Mouse (Mus musculus): ENCODE results near the gene Afap1. TPM values are rescaled to one million over a fixed set of nuclear protein-coding genes. Genes with fewer than 3 reads are reported as not detected.

Afap1 gene
- polyA plus RNA-seq, 1 experiment from 2014 or later = 40.7 TPM

- H3K9me3 ChIP-seq = no peaks in the 10 kb centered on the region
- H3K4me3 ChIP-seq (replicated peaks) = no peak overlapping the region
- H3K9ac ChIP-seq = no peak overlapping the region
- ATAC-seq (ENCODE audit: low FRiP score) = peak; percentile 44; the same call in 1 of the 2 replicates
- H3K27ac ChIP-seq = no peak overlapping the region
- no peaks in the 10 kb centered on the region for H3K4me1 ChIP-seq
- H3K36me3 ChIP-seq (replicated peaks) = no peaks in the 10 kb centered on the region
- no peak overlapping the region for H3K4me2 ChIP-seq
- 42% methylated on average over 11 of the region's 11 CpGs for WGBS
- 0 out of 2 replicates have a peak, but pooled peaks cover 9% of the 10 kb centered on the region for H3K27me3 ChIP-seq
Observed at GRCm38 (mm10) chr5:35884262-35884661, 8.9 kb upstream of the Afap1 start.

- Histone ChIP-seq H3K27me3 (0 out of 2 replicates have a peak, but pooled peaks cover 9% of the 10 kb centered on the region), H3K27ac (no peak overlapping the region), H3K4me2 (no peak overlapping the region), H3K9me3 (no peaks in the 10 kb centered on the region), H3K4me3 (replicated peaks) (no peak overlapping the region), H3K36me3 (replicated peaks) (no peaks in the 10 kb centered on the region), H3K4me1 (no peaks in the 10 kb centered on the region), H3K9ac (no peak overlapping the region)
- 96% methylated on average over 5 of the region's 5 CpGs for WGBS
- no peak for ATAC-seq (ENCODE audit: low FRiP score)
Observed at GRCm38 (mm10) chr5:35884689-35885088, 8.4 kb upstream of the Afap1 start.

- H3K4me2 ChIP-seq = no peak overlapping the region
- WGBS = 58% methylated on average over 9 of the region's 9 CpGs
- H3K4me3 ChIP-seq (replicated peaks) = no peak overlapping the region
- ATAC-seq (ENCODE audit: low FRiP score) = no peak
- peaks cover 17% of the 10 kb centered on the region; the same call in 1 of the 2 replicates for H3K27me3 ChIP-seq
- H3K9me3 ChIP-seq = no peaks in the 10 kb centered on the region
- H3K9ac ChIP-seq = no peak overlapping the region
- H3K36me3 ChIP-seq (replicated peaks) = no peaks in the 10 kb centered on the region
- no peak overlapping the region for H3K27ac ChIP-seq
- H3K4me1 ChIP-seq = 0 out of 2 replicates have a peak, but pooled peaks cover 2% of the 10 kb centered on the region
Observed at GRCm38 (mm10) chr5:35888959-35889358, 4.2 kb upstream of the Afap1 start.

GRCm38 (mm10) chr5:35889641-35890040 is 3.5 kb upstream of the Afap1 start:
- Histone ChIP-seq H3K4me2 (no peak overlapping the region), H3K36me3 (replicated peaks) (no peaks in the 10 kb centered on the region), H3K9ac (no peak overlapping the region), H3K9me3 (no peaks in the 10 kb centered on the region), H3K27me3 (peaks cover 17% of the 10 kb centered on the region; the same call in 1 of the 2 replicates), H3K4me1 (peaks cover 9% of the 10 kb centered on the region), H3K4me3 (replicated peaks) (no peak overlapping the region), H3K27ac (no peak overlapping the region)
- WGBS = 21% methylated on average over 2 of the region's 2 CpGs
- no peak for ATAC-seq (ENCODE audit: low FRiP score)

GRCm38 (mm10) chr5:35890985-35891730 is 2.0 kb upstream of the Afap1 start:
- Histone ChIP-seq H3K27me3 (peaks cover 12% of the 10 kb centered on the region; the same call in 1 of the 2 replicates), H3K4me3 (replicated peaks) (no peak overlapping the region), H3K27ac (no peak overlapping the region), H3K4me1 (peaks cover 24% of the 10 kb centered on the region), H3K9me3 (no peaks in the 10 kb centered on the region), H3K4me2 (no peak overlapping the region), H3K9ac (no peak overlapping the region), H3K36me3 (replicated peaks) (no peaks in the 10 kb centered on the region)
- WGBS = 89% methylated on average over 13 of the region's 13 CpGs
- no peak for ATAC-seq (ENCODE audit: low FRiP score)

- H3K9ac ChIP-seq = no peak overlapping the region
- H3K27me3 ChIP-seq = peaks cover 12% of the 10 kb centered on the region; the same call in 1 of the 2 replicates
- no peak overlapping the region for H3K4me2 ChIP-seq
- no peak overlapping the region for H3K4me3 ChIP-seq (replicated peaks)
- no peaks in the 10 kb centered on the region for H3K9me3 ChIP-seq
- WGBS = 82% methylated on average over 3 of the region's 3 CpGs
- ATAC-seq (ENCODE audit: low FRiP score) = no peak
- peaks cover 36% of the 10 kb centered on the region for H3K4me1 ChIP-seq
- H3K36me3 ChIP-seq (replicated peaks) = no peaks in the 10 kb centered on the region
- H3K27ac ChIP-seq = no peak overlapping the region
Observed at GRCm38 (mm10) chr5:35892363-35892762, 756 bp upstream of the Afap1 start.

- Histone ChIP-seq H3K4me2 (peak overlapping the region; percentile 86), H3K27ac (peak overlapping the region; percentile 42; the same call in 1 of the 2 replicates), H3K27me3 (peaks cover 12% of the 10 kb centered on the region; the same call in 1 of the 2 replicates), H3K36me3 (replicated peaks) (no peaks in the 10 kb centered on the region), H3K9ac (peak overlapping the region; percentile 92), H3K4me3 (replicated peaks) (peak overlapping the region; percentile 80), H3K4me1 (peaks cover 37% of the 10 kb centered on the region), H3K9me3 (no peaks in the 10 kb centered on the region)
- WGBS = 2% methylated on average over 21 of the region's 21 CpGs
- ATAC-seq (ENCODE audit: low FRiP score) = peak; percentile 34
Observed at GRCm38 (mm10) chr5:35893805-35894260, 714 bp downstream of the Afap1 start.

- Histone ChIP-seq H3K9ac (peak overlapping the region; percentile 92), H3K27ac (no peak overlapping the region), H3K36me3 (replicated peaks) (no peaks in the 10 kb centered on the region), H3K4me2 (peak overlapping the region; percentile 86), H3K27me3 (peaks cover 12% of the 10 kb centered on the region; the same call in 1 of the 2 replicates), H3K4me1 (peaks cover 38% of the 10 kb centered on the region), H3K9me3 (no peaks in the 10 kb centered on the region), H3K4me3 (replicated peaks) (peak overlapping the region; percentile 80)
- no peak for ATAC-seq (ENCODE audit: low FRiP score)
- WGBS = 11% methylated on average over 30 of the region's 30 CpGs
Observed at GRCm38 (mm10) chr5:35894295-35895047, 1.4 kb downstream of the Afap1 start.

- WGBS = 94% methylated on average over 4 of the region's 4 CpGs
- H3K36me3 ChIP-seq (replicated peaks) = no peaks in the 10 kb centered on the region
- H3K9ac ChIP-seq = no peak overlapping the region
- H3K27ac ChIP-seq = no peak overlapping the region
- no peaks in the 10 kb centered on the region for H3K9me3 ChIP-seq
- H3K27me3 ChIP-seq = peaks cover 12% of the 10 kb centered on the region; the same call in 1 of the 2 replicates
- no peak overlapping the region for H3K4me3 ChIP-seq (replicated peaks)
- H3K4me2 ChIP-seq = peak overlapping the region; percentile 86; the same call in 1 of the 2 replicates
- no peak for ATAC-seq (ENCODE audit: low FRiP score)
- peaks cover 52% of the 10 kb centered on the region for H3K4me1 ChIP-seq
Observed at GRCm38 (mm10) chr5:35895926-35896325, 2.8 kb downstream of the Afap1 start.

GRCm38 (mm10) chr5:35896556-35896955 is 3.4 kb downstream of the Afap1 start:
- H3K4me2 ChIP-seq = peak overlapping the region; percentile 10; the same call in 1 of the 2 replicates

GRCm38 (mm10) chr5:35897147-35897546 is 4.0 kb downstream of the Afap1 start:
- Histone ChIP-seq H3K4me2 (no peak overlapping the region), H3K27ac (peak overlapping the region; percentile 50), H3K9me3 (no peaks in the 10 kb centered on the region), H3K9ac (no peak overlapping the region), H3K4me1 (peaks cover 59% of the 10 kb centered on the region), H3K36me3 (replicated peaks) (no peaks in the 10 kb centered on the region), H3K27me3 (peaks cover 4% of the 10 kb centered on the region; the same call in 1 of the 2 replicates), H3K4me3 (replicated peaks) (no peak overlapping the region)
- ATAC-seq (ENCODE audit: low FRiP score) = no peak
- WGBS = 76% methylated on average over 4 of the region's 4 CpGs

More at GRCm38 (mm10) chr5:35896556-35896955, 3.4 kb downstream of the Afap1 start:
- Histone ChIP-seq H3K4me3 (replicated peaks) (no peak overlapping the region), H3K27me3 (peaks cover 10% of the 10 kb centered on the region; the same call in 1 of the 2 replicates), H3K27ac (peak overlapping the region; percentile 50), H3K9ac (no peak overlapping the region), H3K36me3 (replicated peaks) (no peaks in the 10 kb centered on the region), H3K9me3 (no peaks in the 10 kb centered on the region), H3K4me1 (peaks cover 59% of the 10 kb centered on the region)
- WGBS = 79% methylated on average over 4 of the region's 4 CpGs
- ATAC-seq (ENCODE audit: low FRiP score) = no peak

- no peak for ATAC-seq (ENCODE audit: low FRiP score)
- H3K36me3 ChIP-seq (replicated peaks) = no peaks in the 10 kb centered on the region
- H3K9ac ChIP-seq = no peak overlapping the region
- no peak overlapping the region for H3K4me3 ChIP-seq (replicated peaks)
- H3K27me3 ChIP-seq = no peaks in the 10 kb centered on the region
- H3K27ac ChIP-seq = no peak overlapping the region
- H3K4me2 ChIP-seq = no peak overlapping the region
- no peaks in the 10 kb centered on the region for H3K9me3 ChIP-seq
- peaks cover 63% of the 10 kb centered on the region for H3K4me1 ChIP-seq
- WGBS = 80% methylated on average over 4 of the region's 4 CpGs
Observed at GRCm38 (mm10) chr5:35898114-35898513, 5.0 kb downstream of the Afap1 start.
